ENCODE assay signal across 1 mouse cellular context in genomic region chr8:106210821-106211345, GRCm38 (mm10).
TF ChIP-seq lines count a peak whose summit lies in the region.

Slc7a6os (minus strand) TSS chr8:106210935.
Prmt7 (plus strand) TSS chr8:106210936.

TF ChIP-seq in MEL, 35 proteins besides CTCF, POLR2A, EP300 and RAD21 (continued from another document):
- TF ChIP-seq E2F4 (IDR thresholded peaks at IDR 0.05; ENCODE audit: borderline replicate concordance, low read depth, low read length) (no peak; the same call in 1 of the 2 replicates), CHD1 (IDR thresholded peaks at IDR 0.05; ENCODE audit: low read depth, low read length) (peak; percentile 15; the same call in 1 of the 2 replicates), NELFE (IDR thresholded peaks at IDR 0.05; ENCODE audit: low read depth, low read length) (peak; percentile 98)
